Mouse (Mus musculus): ENCODE data around the gene Hbq1a.
A peak's percentile ranks its signal among the peaks of the same experiment; 100 is the strongest.

GRCm38 (mm10) chr11:32321196-32321565 is 21.3 kb downstream of the Hbq1a start:
- TF ChIP-seq CTCF (IDR thresholded peaks at IDR 0.05; ENCODE audit: low read depth) (peak; percentile 87), EP300 (optimal IDR thresholded peaks at IDR 0.05) (no peak)
